9 mouse cellular contexts compared by ENCODE assay signal in genomic region chr1:151497028-151497427, GRCm38 (mm10). TPM values are rescaled to one million over a fixed set of nuclear protein-coding genes. Genes with fewer than 3 reads are reported as not detected.
DNase-seq lines count a peak whose midpoint lies in the region; ATAC-seq and TF ChIP-seq lines count a peak whose summit lies in the region.
"Had no signal": no experiment of that assay in that cellular context is flagged by ENCODE, and none has a peak within 500 bp of the region (broad histone marks: within the 10 kb centered on the region; RNA-seq: fewer than 3 reads in every experiment).

No protein-coding gene starts in this region.

- no peak for ATAC-seq in kidney, embryonic 14.5 days (ENCODE audit: low FRiP score, low TSS enrichment)

- no peaks in the 10 kb centered on the region; the same call in 1 of the 2 replicates for H3K9me3 ChIP-seq in kidney, embryonic 14.5 days (ENCODE audit: control insufficient read depth, low read length)
- no peaks in the 10 kb centered on the region for H3K9me3 ChIP-seq in MEL (replicated peaks; ENCODE audit: insufficient read depth, low read length)
- H3K9me3 ChIP-seq in embryonic facial prominence, embryonic 10.5 days: no peaks in the 10 kb centered on the region
- H3K9me3 ChIP-seq in limb, embryonic 10.5 days (replicated peaks): no peaks in the 10 kb centered on the region
- H3K9me3 ChIP-seq: midbrain, embryonic 12.5 days had no signal

- peaks cover 84% of the 10 kb centered on the region for H3K79me2 ChIP-seq in C2C12 (ENCODE audit: control insufficient read depth, insufficient read depth)
- H3K79me2 ChIP-seq in MEL (ENCODE audit: control insufficient read depth, insufficient read depth, low read length, poor library complexity): peaks cover 54% of the 10 kb centered on the region

- H3K4me1 ChIP-seq in kidney, embryonic 14.5 days (ENCODE audit: control insufficient read depth, insufficient read depth, low read length): peaks cover 30% of the 10 kb centered on the region
- H3K4me1 ChIP-seq in MEL (ENCODE audit: control insufficient read depth in 1 of 2, insufficient read depth in 2 of 2, low read length in 2 of 2): peaks cover 14 to 20% of the 10 kb centered on the region in 2 experiments
- H3K4me1 ChIP-seq in embryonic facial prominence, embryonic 10.5 days: peaks cover 26% of the 10 kb centered on the region
- H3K4me1 ChIP-seq in limb, embryonic 10.5 days: peaks cover 13% of the 10 kb centered on the region

- H3K4me3 ChIP-seq in kidney, embryonic 14.5 days (ENCODE audit: low read length): no peak overlapping the region
- H3K4me3 ChIP-seq in C2C12 (ENCODE audit: insufficient read depth, poor library complexity, severe bottlenecking) (no peak overlapping the region), MEL (ENCODE audit: control insufficient read depth in 1 of 2, insufficient read depth in 1 of 2, low read depth in 2 of 2, low read length in 2 of 2) (no peak overlapping the region)
- H3K4me3 ChIP-seq in embryonic facial prominence, embryonic 10.5 days: no peak overlapping the region
- no peak overlapping the region for H3K4me3 ChIP-seq in limb, embryonic 10.5 days
- H3K4me3 ChIP-seq: midbrain, embryonic 12.5 days had no signal

- no peak for TF ChIP-seq POLR2A in MEL (IDR thresholded peaks at IDR 0.05; ENCODE audit: control insufficient read depth in 1 of 2, insufficient read depth in 1 of 2, low read depth in 1 of 2, low read length in 2 of 2, poor library complexity in 1 of 2)

- H3K27ac ChIP-seq in kidney, embryonic 14.5 days (ENCODE audit: low read depth, low read length): no peak overlapping the region
- no peak overlapping the region for H3K27ac ChIP-seq in MEL (ENCODE audit: control insufficient read depth, low read depth, low read length)
- H3K27ac ChIP-seq in embryonic facial prominence, embryonic 10.5 days (replicated peaks): no peak overlapping the region
- H3K27ac ChIP-seq in limb, embryonic 10.5 days: no peak overlapping the region
- H3K27ac ChIP-seq: midbrain, embryonic 12.5 days had no signal

- H3K36me3 ChIP-seq in kidney, embryonic 14.5 days (ENCODE audit: control insufficient read depth, insufficient read depth, low read length): no peaks in the 10 kb centered on the region
- H3K36me3 ChIP-seq in C2C12 (ENCODE audit: control insufficient read depth, insufficient read depth) (no peaks in the 10 kb centered on the region), MEL (ENCODE audit: control insufficient read depth in 1 of 2, insufficient read depth in 2 of 2, low read length in 2 of 2) (peaks cover 0 to 33% of the 10 kb centered on the region in 2 experiments; a peak in 2 of 4 replicates)
- peaks cover 7% of the 10 kb centered on the region; the same call in 1 of the 2 replicates for H3K36me3 ChIP-seq in embryonic facial prominence, embryonic 10.5 days (replicated peaks)
- H3K36me3 ChIP-seq in limb, embryonic 10.5 days: peaks cover 3% of the 10 kb centered on the region; the same call in 1 of the 2 replicates
- H3K36me3 ChIP-seq: midbrain, embryonic 12.5 days had no signal

- H3K79me3 ChIP-seq in C2C12 (ENCODE audit: low read depth): peaks cover 74% of the 10 kb centered on the region

- DNase-seq in kidney, adult 18-20 months: peak; percentile 20
- peak; percentile 67 for DNase-seq in MEL (ENCODE audit: low read depth, low spot score)
- DNase-seq in embryonic facial prominence, embryonic 10.5 days (ENCODE audit: low spot score): peak; percentile 49
- peak; percentile 55 for DNase-seq in limb, embryonic 10.5 days (ENCODE audit: low spot score)
- peak; percentile 25 to 61 for DNase-seq in spleen, postnatal 14 days (ENCODE audit: low spot score in 2 of 2)
- DNase-seq in frontal cortex, postnatal 36 days (ENCODE audit: low spot score in 2 of 2): no peak

- no peak overlapping the region for H3K4me2 ChIP-seq in kidney, embryonic 14.5 days (replicated peaks; ENCODE audit: low read depth, low read length)
- H3K4me2 ChIP-seq: midbrain, embryonic 12.5 days had no signal

- H3ac ChIP-seq in C2C12 (ENCODE audit: control insufficient read depth, insufficient read length, low read depth): no peak overlapping the region

- WGBS in kidney, embryonic 14.5 days: 90% methylated on average over 8 of the region's 8 CpGs
- WGBS in embryonic facial prominence, embryonic 10.5 days: 86% methylated on average over 8 of the region's 8 CpGs
- 87% methylated on average over 8 of the region's 8 CpGs for WGBS in limb, embryonic 10.5 days

- no peak for TF ChIP-seq EP300 in MEL (IDR thresholded peaks at IDR 0.05; ENCODE audit: low read depth in 1 of 2, low read length in 2 of 2)

- H3K9ac ChIP-seq in kidney, embryonic 14.5 days (ENCODE audit: low read depth, low read length): no peak overlapping the region
- no peak overlapping the region for H3K9ac ChIP-seq in MEL (ENCODE audit: control insufficient read depth, low read depth, low read length, poor library complexity, severe bottlenecking)
- H3K9ac ChIP-seq: midbrain, embryonic 12.5 days had no signal

- no peaks in the 10 kb centered on the region for H3K27me3 ChIP-seq in kidney, embryonic 14.5 days (ENCODE audit: control insufficient read depth, insufficient read depth, low read length)
- H3K27me3 ChIP-seq in C2C12 (ENCODE audit: control insufficient read depth, insufficient read depth, insufficient read length) (no peaks in the 10 kb centered on the region), MEL (ENCODE audit: control insufficient read depth in 1 of 2, insufficient read depth in 2 of 2, low read length in 2 of 2) (no peaks in the 10 kb centered on the region)
- H3K27me3 ChIP-seq in embryonic facial prominence, embryonic 10.5 days (replicated peaks; ENCODE audit: low read depth, poor library complexity, severe bottlenecking): peaks cover 4% of the 10 kb centered on the region
- no peaks in the 10 kb centered on the region for H3K27me3 ChIP-seq in limb, embryonic 10.5 days (ENCODE audit: low read depth, poor library complexity, severe bottlenecking)
- H3K27me3 ChIP-seq: midbrain, embryonic 12.5 days had no signal

- peak; percentile 23 for TF ChIP-seq RAD21 in MEL (IDR thresholded peaks at IDR 0.05; ENCODE audit: low read depth, low read length)

- TF ChIP-seq CTCF in C2C12 (IDR thresholded peaks at IDR 0.05; ENCODE audit: control insufficient read depth, insufficient read depth, insufficient read length): peak; percentile 3
- TF ChIP-seq CTCF in MEL (IDR thresholded peaks at IDR 0.05 in 2 of 3, conservative IDR thresholded peaks at IDR 0.05 in 1 of 3; ENCODE audit: control insufficient read depth in 1 of 3, insufficient read depth in 1 of 3, low read depth in 2 of 3, low read length in 3 of 3, poor library complexity in 1 of 3, severe bottlenecking in 1 of 3): peak; percentile 60 to 74 (median 72)

TF ChIP-seq in C2C12, 6 proteins besides CTCF, POLR2A, EP300 and RAD21:
- no peak for TF ChIP-seq CEBPB (IDR thresholded peaks at IDR 0.05; ENCODE audit: low read depth)
- no peak for TF ChIP-seq FOSL1 (IDR thresholded peaks at IDR 0.05; ENCODE audit: insufficient read depth, low read length, poor library complexity, severe bottlenecking)
- TF ChIP-seq MYOG (IDR thresholded peaks at IDR 0.05; ENCODE audit: control insufficient read depth, extremely low read depth, insufficient read length): no peak
- TF ChIP-seq USF1 (IDR thresholded peaks at IDR 0.05; ENCODE audit: low read depth): no peak
- no peak for TF ChIP-seq MYOD1 (IDR thresholded peaks at IDR 0.05; ENCODE audit: control insufficient read depth, insufficient read length, low read depth)
- no peak for TF ChIP-seq MAX (IDR thresholded peaks at IDR 0.05)

TF ChIP-seq in MEL, 35 proteins besides CTCF, POLR2A, EP300 and RAD21:
- no peak for TF ChIP-seq ELF1 (IDR thresholded peaks at IDR 0.05; ENCODE audit: low read depth, low read length)
- TF ChIP-seq BHLHE40 (IDR thresholded peaks at IDR 0.05; ENCODE audit: borderline replicate concordance, low read depth, low read length): no peak
- TF ChIP-seq SMC3 (IDR thresholded peaks at IDR 0.05; ENCODE audit: low read depth, low read length): peak; percentile 43

RNA-seq across cellular contexts. Expression of gene Rnf2, which starts 3.7 kb away (rescaled TPM):
- polyA plus RNA-seq in kidney, embryonic 14.5 days (2014; fragmentation: Nextera tagmentation; extraction: Ambion mirVana): 82.7 and 105 TPM in 2 replicates
- polyA plus RNA-seq in C2C12 (2012; fragmentation: generic; extraction: Trizol) (10.7 TPM), MEL (2012; ENCODE audit: insufficient read depth in 1 of 2, insufficient read length in 2 of 2, low read depth in 1 of 2, low replicate concordance in 2 of 2, missing spikeins in 1 of 2) (10 to 100 TPM; 27.5 to 78.2 TPM)
- 30.1 and 30.7 TPM in 2 replicates for total RNA-seq in MEL (2012; rRNA removed)
- 115 TPM in 2 replicates for polyA plus RNA-seq in embryonic facial prominence, embryonic 10.5 days (2016; fragmentation: Nextera tagmentation; extraction: Ambion mirVana)
- 95.1 and 111 TPM in 2 replicates for polyA plus RNA-seq in limb, embryonic 10.5 days (2016; fragmentation: Nextera tagmentation; extraction: Ambion mirVana)

Comparison
In these comparisons a context has a peak if more than half of its experiments do, and no peak if none do; other contexts are left out.
1. DNase-seq: peak in kidney, adult 18-20 months (single experiment), MEL (single experiment), embryonic facial prominence, embryonic 10.5 days (single experiment), limb, embryonic 10.5 days (single experiment) and spleen, postnatal 14 days (2 of 2); none in frontal cortex, postnatal 36 days (0 of 2).